Mouse (Mus musculus): ENCODE data around the gene Il6st.

GRCm38 (mm10) chr13:112553304-112553703 lies 89.4 kb downstream of the Il6st start:
- TF ChIP-seq CTCF (IDR thresholded peaks at IDR 0.05; ENCODE audit: extremely low read depth, insufficient read length, insufficient replicate concordance, low read depth, low read length) (no peak), POLR2A (IDR thresholded peaks at IDR 0.05; ENCODE audit: low read depth, low read length) (no peak)
